Mouse (Mus musculus): ENCODE results near the gene Gabrb1. TPM values are rescaled to one million over a fixed set of nuclear protein-coding genes. Genes with fewer than 3 reads are reported as not detected.

Gene Gabrb1
- polyA plus RNA-seq, 1 experiment from 2014 or later, result 0.20 TPM

DNA sequence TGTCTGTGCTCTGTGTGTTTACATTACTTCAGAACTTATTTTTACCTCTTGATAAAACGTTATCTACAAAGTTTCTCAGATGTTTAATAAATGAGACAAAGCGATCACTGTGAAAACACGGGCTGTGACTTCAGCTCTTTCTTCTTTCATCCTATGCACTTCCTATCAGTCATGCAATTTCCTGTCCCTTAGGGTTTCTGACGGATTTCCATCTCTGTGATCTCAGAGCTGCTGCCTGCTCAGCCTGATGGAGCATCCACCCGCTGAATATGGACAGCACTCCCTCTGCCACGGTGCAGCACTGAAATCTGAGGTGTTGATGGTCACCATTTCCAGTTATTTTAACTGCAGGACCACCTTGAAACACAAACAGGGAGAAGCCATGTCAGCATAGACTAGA lies 501.6 kb downstream of the Gabrb1 start:
- WGBS, result 40% methylated on average over 6 of the region's 6 CpGs
- Histone ChIP-seq H3K36me3 (ENCODE audit: control insufficient read depth, insufficient read depth, low read length) (peaks cover 37% of the 10 kb centered on the region), H3K4me2 (ENCODE audit: low read depth, low read length) (no peak overlapping the region), H3K4me3 (ENCODE audit: low read length) (no peak overlapping the region), H3K9me3 (ENCODE audit: control insufficient read depth, low read length) (no peaks in the 10 kb centered on the region), H3K27me3 (ENCODE audit: control insufficient read depth, insufficient read depth, low read depth, low read length) (no peaks in the 10 kb centered on the region), H3K27ac (ENCODE audit: low read length) (no peak overlapping the region), H3K4me1 (replicated peaks; ENCODE audit: control insufficient read depth, insufficient read depth, low read length) (no peaks in the 10 kb centered on the region), H3K9ac (ENCODE audit: low read length) (no peak overlapping the region)
- ATAC-seq (ENCODE audit: low read depth), result no peak

GRCm38 (mm10) chr5:72160781-72161485 lies 503.0 kb downstream of the Gabrb1 start:
- Histone ChIP-seq H3K4me3 (ENCODE audit: low read length) (no peak overlapping the region), H3K9ac (ENCODE audit: low read length) (no peak overlapping the region), H3K4me1 (replicated peaks; ENCODE audit: control insufficient read depth, insufficient read depth, low read length) (no peaks in the 10 kb centered on the region; the same call in 1 of the 2 replicates), H3K27me3 (ENCODE audit: control insufficient read depth, insufficient read depth, low read depth, low read length) (no peaks in the 10 kb centered on the region), H3K9me3 (ENCODE audit: control insufficient read depth, low read length) (no peaks in the 10 kb centered on the region), H3K27ac (ENCODE audit: low read length) (no peak overlapping the region), H3K4me2 (ENCODE audit: low read depth, low read length) (no peak overlapping the region), H3K36me3 (ENCODE audit: control insufficient read depth, insufficient read depth, low read length) (peaks cover 37% of the 10 kb centered on the region)
- 80% methylated on average over 11 of the region's 11 CpGs for WGBS
- no peak for ATAC-seq (ENCODE audit: low read depth)

GRCm38 (mm10) chr5:72162855-72163254 lies 504.9 kb downstream of the Gabrb1 start:
- H3K4me2 ChIP-seq (ENCODE audit: low read depth, low read length), result no peak overlapping the region

DNA sequence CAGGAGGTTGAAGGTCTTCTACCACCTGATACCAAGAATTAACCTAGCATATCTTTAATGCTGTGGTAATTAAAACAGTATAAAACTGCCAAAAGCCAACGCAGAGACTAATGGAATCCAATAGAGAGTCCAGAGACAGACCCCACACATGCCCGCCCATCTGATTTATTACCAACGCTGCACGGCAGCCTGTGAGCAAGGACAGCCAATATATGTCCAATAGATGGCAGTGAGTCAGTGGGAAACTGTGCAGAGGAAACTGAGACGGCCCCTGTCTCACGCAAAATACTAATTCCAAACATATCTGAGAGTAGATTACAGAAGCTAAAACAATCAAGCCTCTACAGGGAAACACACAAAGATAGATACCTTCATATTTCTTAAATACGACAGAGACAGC lies 506.5 kb downstream of the Gabrb1 start:
- peaks cover 22% of the 10 kb centered on the region for H3K36me3 ChIP-seq (ENCODE audit: control insufficient read depth, insufficient read depth, low read length)
- no peaks in the 10 kb centered on the region for H3K9me3 ChIP-seq (ENCODE audit: control insufficient read depth, low read length)
- no peak for ATAC-seq (ENCODE audit: low read depth)
- H3K27ac ChIP-seq (ENCODE audit: low read length), result no peak overlapping the region
- H3K27me3 ChIP-seq (ENCODE audit: control insufficient read depth, insufficient read depth, low read depth, low read length), result no peaks in the 10 kb centered on the region
- H3K4me1 ChIP-seq (replicated peaks; ENCODE audit: control insufficient read depth, insufficient read depth, low read length), result peaks cover 6% of the 10 kb centered on the region
- 56% methylated on average over 7 of the region's 7 CpGs for WGBS
- no peak overlapping the region for H3K4me3 ChIP-seq (ENCODE audit: low read length)
- no peak overlapping the region for H3K9ac ChIP-seq (ENCODE audit: low read length)
- H3K4me2 ChIP-seq (ENCODE audit: low read depth, low read length), result no peak overlapping the region

More at GRCm38 (mm10) chr5:72162855-72163254, 504.9 kb downstream of the Gabrb1 start:
- no peak overlapping the region for H3K4me3 ChIP-seq (ENCODE audit: low read length)
- H3K27ac ChIP-seq (ENCODE audit: low read length), result no peak overlapping the region
- peaks cover 26% of the 10 kb centered on the region for H3K36me3 ChIP-seq (ENCODE audit: control insufficient read depth, insufficient read depth, low read length)
- no peaks in the 10 kb centered on the region for H3K9me3 ChIP-seq (ENCODE audit: control insufficient read depth, low read length)
- H3K27me3 ChIP-seq (ENCODE audit: control insufficient read depth, insufficient read depth, low read depth, low read length), result no peaks in the 10 kb centered on the region
- H3K9ac ChIP-seq (ENCODE audit: low read length), result no peak overlapping the region
- H3K4me1 ChIP-seq (replicated peaks; ENCODE audit: control insufficient read depth, insufficient read depth, low read length), result peaks cover 6% of the 10 kb centered on the region
- no peak for ATAC-seq (ENCODE audit: low read depth)
- 84% methylated on average over 5 of the region's 5 CpGs for WGBS

- Histone ChIP-seq H3K36me3 (ENCODE audit: control insufficient read depth, insufficient read depth, low read length) (peaks cover 4% of the 10 kb centered on the region; the same call in 1 of the 2 replicates), H3K4me2 (ENCODE audit: low read depth, low read length) (peak within 1 kb of the TSS; percentile 80), H3K9ac (ENCODE audit: low read length) (peak within 1 kb of the TSS; percentile 90), H3K4me3 (ENCODE audit: low read length) (peak within 1 kb of the TSS; percentile 84), H3K4me1 (replicated peaks; ENCODE audit: control insufficient read depth, insufficient read depth, low read length) (peaks cover 6% of the 10 kb centered on the region), H3K9me3 (ENCODE audit: control insufficient read depth, low read length) (no peaks in the 10 kb centered on the region), H3K27ac (ENCODE audit: low read length) (peak within 1 kb of the TSS; percentile 75), H3K27me3 (ENCODE audit: control insufficient read depth, insufficient read depth, low read depth, low read length) (no peaks in the 10 kb centered on the region)
- under 1% methylated on average over 38 of the region's 38 CpGs for WGBS
- peak; percentile 92 for ATAC-seq (ENCODE audit: low read depth)
These were observed 509.8 kb downstream of the Gabrb1 start, which contains the start of gene Commd8 for GRCm38 (mm10) chr5:72167594-72168284. TSS of gene Commd8 (minus strand) at chr5:72168189.

DNA sequence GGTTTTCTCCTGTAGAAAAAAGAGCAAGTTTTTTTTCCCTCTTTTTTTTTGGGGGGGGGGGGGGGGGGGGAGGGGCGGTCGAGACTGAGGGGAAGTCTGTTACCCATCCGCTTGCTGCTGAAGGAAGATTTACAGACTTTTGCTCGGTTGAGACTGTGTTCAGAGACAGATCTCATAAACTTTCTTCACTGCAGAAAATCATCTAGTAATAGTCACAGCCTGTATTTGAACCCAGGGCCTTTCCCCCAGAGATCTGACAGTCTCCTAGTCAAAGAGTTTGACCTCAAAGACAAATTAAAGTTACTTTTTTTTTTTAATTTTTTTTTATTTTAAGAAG lies 510.3 kb downstream of the Gabrb1 start:
- H3K4me3 ChIP-seq (ENCODE audit: low read length), result peak overlapping the region; percentile 84
- H3K27me3 ChIP-seq (ENCODE audit: control insufficient read depth, insufficient read depth, low read depth, low read length), result no peaks in the 10 kb centered on the region
- H3K27ac ChIP-seq (ENCODE audit: low read length), result peak overlapping the region; percentile 65
- ATAC-seq (ENCODE audit: low read depth), result peak; percentile 75
- 0% methylated on average over 4 of the region's 4 CpGs for WGBS
- H3K4me2 ChIP-seq (ENCODE audit: low read depth, low read length), result peak overlapping the region; percentile 51
- peaks cover 6% of the 10 kb centered on the region for H3K4me1 ChIP-seq (replicated peaks; ENCODE audit: control insufficient read depth, insufficient read depth, low read length)
- peak overlapping the region; percentile 41; the same call in 1 of the 2 replicates for H3K9ac ChIP-seq (ENCODE audit: low read length)
- H3K36me3 ChIP-seq (ENCODE audit: control insufficient read depth, insufficient read depth, low read length), result peaks cover 4% of the 10 kb centered on the region; the same call in 1 of the 2 replicates
- no peaks in the 10 kb centered on the region for H3K9me3 ChIP-seq (ENCODE audit: control insufficient read depth, low read length)

DNA sequence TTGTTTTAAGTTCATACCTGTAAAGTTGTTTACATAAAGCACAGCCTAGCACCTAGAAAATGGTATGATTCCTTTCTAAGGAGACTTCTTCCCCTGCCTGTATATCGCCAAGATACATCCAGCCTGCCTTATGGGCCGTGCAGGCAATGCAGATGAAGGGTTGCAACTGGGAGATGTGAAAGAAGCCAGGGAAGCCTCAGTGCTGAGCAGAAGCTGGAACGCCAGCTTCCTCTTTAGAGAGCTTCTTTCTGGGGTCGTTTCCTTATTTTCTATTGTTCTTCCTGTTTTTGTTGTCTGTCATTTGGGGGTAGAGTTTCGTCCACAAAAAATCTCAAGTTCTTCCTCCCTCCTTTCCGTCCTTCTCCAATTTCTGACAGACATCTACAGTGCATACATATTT lies 512.2 kb downstream of the Gabrb1 start:
- Histone ChIP-seq H3K36me3 (ENCODE audit: control insufficient read depth, insufficient read depth, low read length) (peaks cover 4% of the 10 kb centered on the region; the same call in 1 of the 2 replicates), H3K4me1 (replicated peaks; ENCODE audit: control insufficient read depth, insufficient read depth, low read length) (peaks cover 6% of the 10 kb centered on the region), H3K9me3 (ENCODE audit: control insufficient read depth, low read length) (no peaks in the 10 kb centered on the region), H3K9ac (ENCODE audit: low read length) (no peak overlapping the region), H3K4me3 (ENCODE audit: low read length) (no peak overlapping the region), H3K4me2 (ENCODE audit: low read depth, low read length) (no peak overlapping the region), H3K27ac (ENCODE audit: low read length) (no peak overlapping the region), H3K27me3 (ENCODE audit: control insufficient read depth, insufficient read depth, low read depth, low read length) (no peaks in the 10 kb centered on the region)
- WGBS, result 58% methylated on average over 6 of the region's 6 CpGs
- no peak for ATAC-seq (ENCODE audit: low read depth)

- H3K4me2 ChIP-seq (ENCODE audit: low read depth, low read length), result no peak overlapping the region
- 35% methylated on average over 3 of the region's 3 CpGs for WGBS
- H3K4me3 ChIP-seq (ENCODE audit: low read length), result no peak overlapping the region
- ATAC-seq (ENCODE audit: low read depth), result no peak
- no peak overlapping the region for H3K9ac ChIP-seq (ENCODE audit: low read length)
- H3K36me3 ChIP-seq (ENCODE audit: control insufficient read depth, insufficient read depth, low read length), result no peaks in the 10 kb centered on the region
- no peak overlapping the region for H3K27ac ChIP-seq (ENCODE audit: low read length)
- no peaks in the 10 kb centered on the region for H3K9me3 ChIP-seq (ENCODE audit: control insufficient read depth, low read length)
- no peaks in the 10 kb centered on the region for H3K27me3 ChIP-seq (ENCODE audit: control insufficient read depth, insufficient read depth, low read depth, low read length)
- peaks cover 5% of the 10 kb centered on the region; the same call in 1 of the 2 replicates for H3K4me1 ChIP-seq (replicated peaks; ENCODE audit: control insufficient read depth, insufficient read depth, low read length)
These were observed 514.8 kb downstream of the Gabrb1 start for GRCm38 (mm10) chr5:72172675-72173074.

- H3K4me3 ChIP-seq (ENCODE audit: low read length), result no peak overlapping the region
- no peak overlapping the region for H3K4me2 ChIP-seq (ENCODE audit: low read depth, low read length)
- H3K27me3 ChIP-seq (ENCODE audit: control insufficient read depth, insufficient read depth, low read depth, low read length), result no peaks in the 10 kb centered on the region
- ATAC-seq (ENCODE audit: low read depth), result no peak
- no peak overlapping the region for H3K9ac ChIP-seq (ENCODE audit: low read length)
- H3K36me3 ChIP-seq (ENCODE audit: control insufficient read depth, insufficient read depth, low read length), result no peaks in the 10 kb centered on the region
- peaks cover 5% of the 10 kb centered on the region; the same call in 1 of the 2 replicates for H3K4me1 ChIP-seq (replicated peaks; ENCODE audit: control insufficient read depth, insufficient read depth, low read length)
- no peak overlapping the region for H3K27ac ChIP-seq (ENCODE audit: low read length)
- no peaks in the 10 kb centered on the region for H3K9me3 ChIP-seq (ENCODE audit: control insufficient read depth, low read length)
- 52% methylated on average over 1 of the region's 1 CpGs for WGBS
These were observed 515.6 kb downstream of the Gabrb1 start for GRCm38 (mm10) chr5:72173521-72173920.

Data from lung, embryonic 16.5 days (tissue).